Mouse (Mus musculus): ENCODE results near the gene Itsn1. TPM values are rescaled to one million over a fixed set of nuclear protein-coding genes. Genes with fewer than 3 reads are reported as not detected.

Gene Itsn1
- polyA plus RNA-seq, 1 experiment from 2014 or later, result 55.5 TPM

- no peak for DNase-seq (ENCODE audit: low spot score)
- Histone ChIP-seq H3K4me1 (replicated peaks) (peaks cover 48% of the 10 kb centered on the region), H3K4me3 (no peak overlapping the region), H3K27me3 (ENCODE audit: insufficient read depth, poor library complexity, severe bottlenecking) (no peaks in the 10 kb centered on the region), H3K36me3 (peaks cover 55% of the 10 kb centered on the region), H3K9me3 (no peaks in the 10 kb centered on the region), H3K27ac (peak overlapping the region; percentile 6)
- WGBS, result 65% methylated on average over 23 of the region's 23 CpGs
These were observed 101.2 kb downstream of the Itsn1 start for GRCm38 (mm10) chr16:91830260-91830659.

GRCm38 (mm10) chr16:91833121-91833520 lies 104.0 kb downstream of the Itsn1 start:
- no peaks in the 10 kb centered on the region for H3K27me3 ChIP-seq (ENCODE audit: insufficient read depth, poor library complexity, severe bottlenecking)
- no peaks in the 10 kb centered on the region for H3K9me3 ChIP-seq
- H3K36me3 ChIP-seq, result peaks cover 51% of the 10 kb centered on the region
- H3K4me3 ChIP-seq, result no peak overlapping the region
- 92% methylated on average over 5 of the region's 5 CpGs for WGBS
- no peak overlapping the region for H3K27ac ChIP-seq
- no peak for DNase-seq (ENCODE audit: low spot score)
- peaks cover 51% of the 10 kb centered on the region for H3K4me1 ChIP-seq (replicated peaks)

- no peak for DNase-seq (ENCODE audit: low spot score)
- no peaks in the 10 kb centered on the region for H3K9me3 ChIP-seq
- H3K36me3 ChIP-seq, result peaks cover 51% of the 10 kb centered on the region
- H3K4me1 ChIP-seq (replicated peaks), result peaks cover 49% of the 10 kb centered on the region
- H3K4me3 ChIP-seq, result no peak overlapping the region
- no peak overlapping the region for H3K27ac ChIP-seq
- H3K27me3 ChIP-seq (ENCODE audit: insufficient read depth, poor library complexity, severe bottlenecking), result no peaks in the 10 kb centered on the region
- WGBS, result 84% methylated on average over 2 of the region's 2 CpGs
These were observed 104.5 kb downstream of the Itsn1 start for GRCm38 (mm10) chr16:91833558-91833957.

- H3K36me3 ChIP-seq, result peaks cover 51% of the 10 kb centered on the region
- DNase-seq (ENCODE audit: low spot score), result no peak
- WGBS, result 95% methylated on average over 1 of the region's 1 CpGs
- peaks cover 52% of the 10 kb centered on the region for H3K4me1 ChIP-seq (replicated peaks)
- H3K9me3 ChIP-seq, result no peaks in the 10 kb centered on the region
- H3K4me3 ChIP-seq, result no peak overlapping the region
- H3K27me3 ChIP-seq (ENCODE audit: insufficient read depth, poor library complexity, severe bottlenecking), result no peaks in the 10 kb centered on the region
- no peak overlapping the region for H3K27ac ChIP-seq
These were observed 104.9 kb downstream of the Itsn1 start for GRCm38 (mm10) chr16:91833981-91834380.

- peak overlapping the region; percentile 79 for H3K27ac ChIP-seq
- no peak overlapping the region for H3K4me3 ChIP-seq
- no peaks in the 10 kb centered on the region for H3K27me3 ChIP-seq (ENCODE audit: insufficient read depth, poor library complexity, severe bottlenecking)
- 76% methylated on average over 6 of the region's 6 CpGs for WGBS
- no peaks in the 10 kb centered on the region for H3K9me3 ChIP-seq
- peaks cover 51% of the 10 kb centered on the region for H3K36me3 ChIP-seq
- DNase-seq (ENCODE audit: low spot score), result no peak
- peaks cover 48% of the 10 kb centered on the region for H3K4me1 ChIP-seq (replicated peaks)
These were observed 106.7 kb downstream of the Itsn1 start for GRCm38 (mm10) chr16:91835790-91836189.

- 55% methylated on average over 18 of the region's 18 CpGs for WGBS
- Histone ChIP-seq H3K9me3 (no peaks in the 10 kb centered on the region), H3K4me1 (replicated peaks) (peaks cover 48% of the 10 kb centered on the region), H3K36me3 (peaks cover 52% of the 10 kb centered on the region), H3K27me3 (ENCODE audit: insufficient read depth, poor library complexity, severe bottlenecking) (no peaks in the 10 kb centered on the region), H3K27ac (peak overlapping the region; percentile 79), H3K4me3 (no peak overlapping the region)
- DNase-seq (ENCODE audit: low spot score), result peak; percentile 40
These were observed 107.8 kb downstream of the Itsn1 start for GRCm38 (mm10) chr16:91836592-91837557.

GRCm38 (mm10) chr16:91837558-91838041 lies 108.5 kb downstream of the Itsn1 start:
- H3K4me3 ChIP-seq, result no peak overlapping the region
- no peaks in the 10 kb centered on the region for H3K27me3 ChIP-seq (ENCODE audit: insufficient read depth, poor library complexity, severe bottlenecking)
- peaks cover 56% of the 10 kb centered on the region for H3K36me3 ChIP-seq
- no peak for DNase-seq (ENCODE audit: low spot score)
- WGBS, result 78% methylated on average over 4 of the region's 4 CpGs
- H3K27ac ChIP-seq, result peak overlapping the region; percentile 79
- H3K9me3 ChIP-seq, result no peaks in the 10 kb centered on the region
- H3K4me1 ChIP-seq (replicated peaks), result peaks cover 48% of the 10 kb centered on the region

GRCm38 (mm10) chr16:91838771-91839170 lies 109.7 kb downstream of the Itsn1 start:
- no peak overlapping the region for H3K4me3 ChIP-seq
- H3K9me3 ChIP-seq, result no peaks in the 10 kb centered on the region
- peaks cover 68% of the 10 kb centered on the region for H3K36me3 ChIP-seq
- H3K27me3 ChIP-seq (ENCODE audit: insufficient read depth, poor library complexity, severe bottlenecking), result no peaks in the 10 kb centered on the region
- no peak for DNase-seq (ENCODE audit: low spot score)
- WGBS, result 83% methylated on average over 11 of the region's 11 CpGs
- H3K4me1 ChIP-seq (replicated peaks), result peaks cover 48% of the 10 kb centered on the region
- peak overlapping the region; percentile 20; the same call in 1 of the 2 replicates for H3K27ac ChIP-seq

- 0 out of 2 replicates have a peak overlapping the region, but pooled peaks have one; percentile 56 for H3K27ac ChIP-seq
- peaks cover 48% of the 10 kb centered on the region for H3K4me1 ChIP-seq (replicated peaks)
- H3K36me3 ChIP-seq, result peaks cover 74% of the 10 kb centered on the region
- 68% methylated on average over 11 of the region's 11 CpGs for WGBS
- H3K4me3 ChIP-seq, result no peak overlapping the region
- DNase-seq (ENCODE audit: low spot score), result no peak
- H3K9me3 ChIP-seq, result no peaks in the 10 kb centered on the region
- H3K27me3 ChIP-seq (ENCODE audit: insufficient read depth, poor library complexity, severe bottlenecking), result no peaks in the 10 kb centered on the region
These were observed 110.4 kb downstream of the Itsn1 start for GRCm38 (mm10) chr16:91839462-91839861.

GRCm38 (mm10) chr16:91841026-91841630 lies 112.0 kb downstream of the Itsn1 start:
- H3K27me3 ChIP-seq (ENCODE audit: insufficient read depth, poor library complexity, severe bottlenecking), result no peaks in the 10 kb centered on the region
- H3K4me1 ChIP-seq (replicated peaks), result peaks cover 50% of the 10 kb centered on the region

GRCm38 (mm10) chr16:91846089-91846741 lies 117.1 kb downstream of the Itsn1 start:
- DNase-seq (ENCODE audit: low spot score), result no peak
- Histone ChIP-seq H3K36me3 (peaks cover 97% of the 10 kb centered on the region), H3K27me3 (ENCODE audit: insufficient read depth, poor library complexity, severe bottlenecking) (no peaks in the 10 kb centered on the region), H3K27ac (no peak overlapping the region), H3K4me1 (replicated peaks) (peaks cover 11% of the 10 kb centered on the region; the same call in 1 of the 2 replicates), H3K9me3 (no peaks in the 10 kb centered on the region), H3K4me3 (no peak overlapping the region)
- 57% methylated on average over 10 of the region's 10 CpGs for WGBS

More at GRCm38 (mm10) chr16:91841026-91841630, 112.0 kb downstream of the Itsn1 start:
- no peaks in the 10 kb centered on the region for H3K9me3 ChIP-seq
- 92% methylated on average over 14 of the region's 14 CpGs for WGBS
- H3K4me3 ChIP-seq, result no peak overlapping the region
- no peak overlapping the region; the same call in 1 of the 2 replicates for H3K27ac ChIP-seq
- H3K36me3 ChIP-seq, result peaks cover 91% of the 10 kb centered on the region
- DNase-seq (ENCODE audit: low spot score), result no peak

GRCm38 (mm10) chr16:91847525-91848225 lies 118.6 kb downstream of the Itsn1 start:
- no peaks in the 10 kb centered on the region for H3K9me3 ChIP-seq
- no peaks in the 10 kb centered on the region for H3K27me3 ChIP-seq (ENCODE audit: insufficient read depth, poor library complexity, severe bottlenecking)
- no peak for DNase-seq (ENCODE audit: low spot score)
- H3K4me1 ChIP-seq (replicated peaks), result peaks cover 11% of the 10 kb centered on the region; the same call in 1 of the 2 replicates
- H3K36me3 ChIP-seq, result peaks cover 99% of the 10 kb centered on the region
- H3K4me3 ChIP-seq, result no peak overlapping the region
- no peak overlapping the region for H3K27ac ChIP-seq
- 93% methylated on average over 13 of the region's 13 CpGs for WGBS
